Mouse (Mus musculus) forebrain, embryonic 13.5 days (tissue): ENCODE results near the gene Ccdc38. TPM values are rescaled to one million over a fixed set of nuclear protein-coding genes. Genes with fewer than 3 reads are reported as not detected.

Experiments
- ATAC-seq: fragments of 200-750 bp; cut with Nextera tagmentation; 2 replicates; pipeline ENCODE4 v1.8.0; 2017
- H3K27ac ChIP-seq: fragments of 300-500 bp; sonication (generic); 2 replicates; pipeline ENCODE4 v1.5.1; 2015; ENCODE audit warnings: inconsistent platforms, mild to moderate bottlenecking, moderate library complexity
- H3K27me3 ChIP-seq: fragments of 300-500 bp; sonication (generic); 2 replicates; pipeline ENCODE4 v1.6.1; 2015; ENCODE audit warnings: mild to moderate bottlenecking, inconsistent platforms
- H3K36me3 ChIP-seq: fragments of 300-500 bp; sonication (generic); 2 replicates; pipeline ENCODE4 v1.6.1; 2015; ENCODE audit warnings: mild to moderate bottlenecking, inconsistent platforms; ENCODE audit not compliant: poor library complexity, severe bottlenecking
- H3K4me1 ChIP-seq: fragments of 300-500 bp; sonication (generic); 2 replicates; pipeline ENCODE4 v1.6.1; 2015; ENCODE audit warnings: inconsistent platforms
- H3K4me2 ChIP-seq: fragments of 300-500 bp; sonication (generic); 2 replicates; pipeline ENCODE4 v1.6.1; 2015; ENCODE audit warnings: inconsistent platforms, mild to moderate bottlenecking, moderate library complexity
- H3K4me3 ChIP-seq: fragments of 300-500 bp; sonication (generic); 2 replicates; pipeline ENCODE4 v1.5.1; 2015; ENCODE audit warnings: mild to moderate bottlenecking, inconsistent platforms
- H3K9ac ChIP-seq: fragments of 300-500 bp; sonication (generic); 2 replicates; pipeline ENCODE4 v1.6.1; 2015; ENCODE audit warnings: mild to moderate bottlenecking, inconsistent platforms
- H3K9me3 ChIP-seq: fragments of 300-500 bp; sonication (generic); replicated peaks from 2 replicates; pipeline ENCODE4 v1.6.1; 2016; ENCODE audit warnings: inconsistent platforms
- WGBS: fragments of 180-500 bp; shearing (Covaris S2); methylation state at CpG from one replicate; pipeline ENCODE4 v1.1.7; 2015; 5-methylcytosine and 5-hydroxymethylcytosine counted together
- polyA plus RNA-seq: library from polyadenylated mRNA; unstranded; fragments of >200 nt; fragmentation: Nextera tagmentation; extraction: Ambion mirVana; gene quantifications from 2 replicates; pipeline ENCODE4 v1.2.1, GENCODE M21; 2015

The Ccdc38 gene
- polyA plus RNA-seq, 1 experiment from 2014 or later = 0.41 TPM

- no peak for ATAC-seq
- Histone ChIP-seq H3K4me3 (no peak overlapping the region), H3K36me3 (no peaks in the 10 kb centered on the region), H3K27ac (no peak overlapping the region), H3K4me2 (no peak overlapping the region), H3K27me3 (no peaks in the 10 kb centered on the region), H3K9ac (no peak overlapping the region), H3K4me1 (no peaks in the 10 kb centered on the region), H3K9me3 (no peaks in the 10 kb centered on the region)
- WGBS = 81% methylated on average over 4 of the region's 4 CpGs
These were observed 19.4 kb upstream of the Ccdc38 start for GRCm38 (mm10) chr10:93520994-93521393.

GRCm38 (mm10) chr10:93525329-93525728, 15.1 kb upstream of the Ccdc38 start:
- H3K27me3 ChIP-seq = no peaks in the 10 kb centered on the region
- H3K36me3 ChIP-seq = no peaks in the 10 kb centered on the region
- no peak overlapping the region for H3K9ac ChIP-seq
- no peak for ATAC-seq
- H3K4me1 ChIP-seq = no peaks in the 10 kb centered on the region
- H3K4me2 ChIP-seq = no peak overlapping the region
- H3K27ac ChIP-seq = no peak overlapping the region
- WGBS = 89% methylated on average over 1 of the region's 1 CpGs
- H3K9me3 ChIP-seq = peaks cover 5% of the 10 kb centered on the region
- no peak overlapping the region for H3K4me3 ChIP-seq

GRCm38 (mm10) chr10:93538287-93538686, 2.1 kb upstream of the Ccdc38 start:
- H3K4me3 ChIP-seq = no peak overlapping the region
- WGBS = 96% methylated on average over 2 of the region's 2 CpGs
- no peak overlapping the region for H3K9ac ChIP-seq
- peaks cover 23% of the 10 kb centered on the region for H3K27me3 ChIP-seq
- peaks cover 16% of the 10 kb centered on the region for H3K4me1 ChIP-seq
- ATAC-seq = no peak
- H3K36me3 ChIP-seq = no peaks in the 10 kb centered on the region
- H3K9me3 ChIP-seq = no peaks in the 10 kb centered on the region
- no peak overlapping the region for H3K27ac ChIP-seq
- no peak overlapping the region for H3K4me2 ChIP-seq

- Histone ChIP-seq H3K27me3 (peaks cover 23% of the 10 kb centered on the region), H3K27ac (no peak overlapping the region), H3K4me2 (no peak overlapping the region), H3K9ac (no peak overlapping the region), H3K9me3 (no peaks in the 10 kb centered on the region), H3K36me3 (no peaks in the 10 kb centered on the region), H3K4me3 (no peak overlapping the region), H3K4me1 (peaks cover 16% of the 10 kb centered on the region)
- no peak for ATAC-seq
- WGBS = 71% methylated on average over 6 of the region's 6 CpGs
These were observed 1.6 kb upstream of the Ccdc38 start for GRCm38 (mm10) chr10:93538818-93539217.

- no peaks in the 10 kb centered on the region for H3K36me3 ChIP-seq
- H3K27ac ChIP-seq = no peak within 1 kb of the TSS
- peaks cover 16% of the 10 kb centered on the region for H3K27me3 ChIP-seq
- peak within 1 kb of the TSS; percentile 43 for H3K9ac ChIP-seq
- peaks cover 13% of the 10 kb centered on the region for H3K4me1 ChIP-seq
- no peaks in the 10 kb centered on the region for H3K9me3 ChIP-seq
- H3K4me3 ChIP-seq = peak within 1 kb of the TSS; percentile 37
- ATAC-seq = peak; percentile 94
- 3% methylated on average over 35 of the region's 35 CpGs for WGBS
- H3K4me2 ChIP-seq = peak within 1 kb of the TSS; percentile 68
These were observed 529 bp upstream of the Ccdc38 start, which contains the start of gene Amdhd1 for GRCm38 (mm10) chr10:93539775-93540430. Gene Amdhd1 (minus strand): TSS chr10:93540033.

GRCm38 (mm10) chr10:93541585-93541984, 1.2 kb downstream of the Ccdc38 start:
- ATAC-seq = no peak
- Histone ChIP-seq H3K4me1 (peaks cover 13% of the 10 kb centered on the region), H3K36me3 (no peaks in the 10 kb centered on the region), H3K4me2 (no peak overlapping the region), H3K27me3 (0 out of 2 replicates have a peak, but pooled peaks cover 8% of the 10 kb centered on the region), H3K27ac (no peak overlapping the region), H3K9me3 (no peaks in the 10 kb centered on the region), H3K9ac (no peak overlapping the region), H3K4me3 (no peak overlapping the region)
- WGBS = 95% methylated on average over 1 of the region's 1 CpGs

GRCm38 (mm10) chr10:93542356-93542755, 1.9 kb downstream of the Ccdc38 start:
- H3K9me3 ChIP-seq = no peaks in the 10 kb centered on the region
- ATAC-seq = no peak
- H3K4me1 ChIP-seq = peaks cover 13% of the 10 kb centered on the region
- H3K9ac ChIP-seq = no peak overlapping the region
- no peaks in the 10 kb centered on the region for H3K36me3 ChIP-seq
- 35% methylated on average over 4 of the region's 4 CpGs for WGBS
- no peak overlapping the region for H3K27ac ChIP-seq
- H3K27me3 ChIP-seq = 0 out of 2 replicates have a peak, but pooled peaks cover 8% of the 10 kb centered on the region
- no peak overlapping the region for H3K4me2 ChIP-seq
- H3K4me3 ChIP-seq = no peak overlapping the region

GRCm38 (mm10) chr10:93543176-93543575, 2.7 kb downstream of the Ccdc38 start:
- Histone ChIP-seq H3K4me1 (peaks cover 13% of the 10 kb centered on the region), H3K36me3 (no peaks in the 10 kb centered on the region), H3K27ac (no peak overlapping the region), H3K9ac (no peak overlapping the region), H3K27me3 (0 out of 2 replicates have a peak, but pooled peaks cover under 1% of the 10 kb centered on the region), H3K9me3 (no peaks in the 10 kb centered on the region), H3K4me3 (no peak overlapping the region), H3K4me2 (no peak overlapping the region)
- ATAC-seq = no peak
- 45% methylated on average over 6 of the region's 6 CpGs for WGBS

- 81% methylated on average over 5 of the region's 5 CpGs for WGBS
- ATAC-seq = no peak
- H3K27ac ChIP-seq = no peak overlapping the region
These were observed 3.7 kb downstream of the Ccdc38 start for GRCm38 (mm10) chr10:93544172-93544571.

GRCm38 (mm10) chr10:93547741-93548270, 7.4 kb downstream of the Ccdc38 start:
- no peaks in the 10 kb centered on the region for H3K36me3 ChIP-seq
- ATAC-seq = no peak
- no peaks in the 10 kb centered on the region for H3K9me3 ChIP-seq
- H3K27me3 ChIP-seq = no peaks in the 10 kb centered on the region
- WGBS = 96% methylated on average over 4 of the region's 4 CpGs
- H3K4me3 ChIP-seq = no peak overlapping the region
- no peak overlapping the region for H3K4me2 ChIP-seq
- H3K27ac ChIP-seq = no peak overlapping the region
- H3K4me1 ChIP-seq = no peaks in the 10 kb centered on the region
- H3K9ac ChIP-seq = no peak overlapping the region

More at GRCm38 (mm10) chr10:93544172-93544571, 3.7 kb downstream of the Ccdc38 start:
- Histone ChIP-seq H3K9me3 (no peaks in the 10 kb centered on the region), H3K4me2 (no peak overlapping the region), H3K4me3 (no peak overlapping the region), H3K9ac (no peak overlapping the region), H3K27me3 (no peaks in the 10 kb centered on the region), H3K36me3 (no peaks in the 10 kb centered on the region), H3K4me1 (peaks cover 13% of the 10 kb centered on the region)

GRCm38 (mm10) chr10:93548991-93549390, 8.6 kb downstream of the Ccdc38 start:
- peak; percentile 78; the same call in 1 of the 2 replicates for ATAC-seq
- H3K27ac ChIP-seq = no peak overlapping the region
- H3K4me3 ChIP-seq = no peak overlapping the region
- no peaks in the 10 kb centered on the region for H3K4me1 ChIP-seq
- H3K36me3 ChIP-seq = no peaks in the 10 kb centered on the region
- H3K9me3 ChIP-seq = no peaks in the 10 kb centered on the region
- no peak overlapping the region for H3K4me2 ChIP-seq
- no peak overlapping the region for H3K9ac ChIP-seq
- 15% methylated on average over 7 of the region's 7 CpGs for WGBS
- no peaks in the 10 kb centered on the region for H3K27me3 ChIP-seq

GRCm38 (mm10) chr10:93549821-93550220, 9.4 kb downstream of the Ccdc38 start:
- Histone ChIP-seq H3K9ac (no peak overlapping the region), H3K27me3 (no peaks in the 10 kb centered on the region; the same call in 1 of the 2 replicates), H3K9me3 (no peaks in the 10 kb centered on the region), H3K4me2 (no peak overlapping the region), H3K4me3 (no peak overlapping the region), H3K36me3 (no peaks in the 10 kb centered on the region), H3K27ac (no peak overlapping the region), H3K4me1 (no peaks in the 10 kb centered on the region)
- 89% methylated on average over 10 of the region's 10 CpGs for WGBS
- ATAC-seq = no peak
